Mouse (Mus musculus) left cerebral cortex, adult 9 months (tissue): Measurements from ENCODE around the gene Traf4.

Source experiments
- DNase-seq, 2 experiments: peaks; one replicate each; pipeline ENCODE4 v3.0.0; 2022; ENCODE audit warnings: low spot score in 2 of 2

The Traf4 gene

DNA sequence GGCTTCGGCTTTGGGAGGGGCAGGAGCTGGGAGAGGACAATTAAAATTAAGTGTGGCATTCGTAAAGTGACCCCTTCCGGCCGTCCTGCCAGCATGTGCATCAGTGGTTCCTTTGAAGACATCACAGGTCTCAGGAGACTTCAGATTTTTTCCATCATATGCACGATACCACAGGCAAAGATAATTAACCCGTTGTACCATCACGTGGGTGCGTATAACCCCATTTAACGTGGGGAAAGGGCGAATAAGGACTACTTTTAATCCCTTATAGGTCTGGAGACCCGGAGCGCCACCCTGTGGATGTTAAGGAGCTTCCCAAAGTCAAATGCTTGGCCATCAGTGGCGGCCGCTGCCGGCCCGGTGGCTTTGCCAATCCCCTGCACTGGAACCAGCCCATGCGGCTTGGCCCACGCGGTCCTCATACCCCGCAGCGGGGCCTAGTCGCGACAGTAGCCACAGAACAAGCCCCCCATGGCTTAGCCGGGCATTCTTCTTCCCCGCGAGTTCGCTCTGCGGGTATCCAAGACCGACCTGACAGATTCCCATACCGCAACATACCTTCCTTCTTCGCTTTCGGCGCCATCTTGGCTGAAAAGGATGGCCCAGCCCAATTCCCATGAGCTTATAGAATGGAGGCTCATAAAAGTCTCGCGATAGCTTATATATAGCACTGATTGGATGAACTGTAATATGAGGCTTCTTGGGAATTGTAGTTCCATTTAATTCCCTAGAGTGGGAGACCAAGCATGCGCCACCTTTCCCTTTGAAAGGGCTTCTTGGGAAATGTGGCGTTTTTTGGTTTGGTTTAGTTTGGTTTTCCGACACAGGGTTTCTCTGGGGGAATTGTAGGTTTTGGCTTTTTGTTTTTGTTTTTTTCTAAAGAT is 17.8 kb upstream of the Traf4 start, which contains the start of gene Rpl23a:
TSS of gene Rpl23a (minus strand) at position 624 of the 884 bp plus-strand sequence.
- DNase-seq = peak; percentile 88 to 93

GRCm38 (mm10) chr11:78182450-78182849 is 17.1 kb upstream of the Traf4 start:
- no peak for DNase-seq

GRCm38 (mm10) chr11:78181830-78182357 is 16.5 kb upstream of the Traf4 start:
- DNase-seq = no peak

GRCm38 (mm10) chr11:78180081-78180761 is 14.8 kb upstream of the Traf4 start:
- no peak for DNase-seq

DNA sequence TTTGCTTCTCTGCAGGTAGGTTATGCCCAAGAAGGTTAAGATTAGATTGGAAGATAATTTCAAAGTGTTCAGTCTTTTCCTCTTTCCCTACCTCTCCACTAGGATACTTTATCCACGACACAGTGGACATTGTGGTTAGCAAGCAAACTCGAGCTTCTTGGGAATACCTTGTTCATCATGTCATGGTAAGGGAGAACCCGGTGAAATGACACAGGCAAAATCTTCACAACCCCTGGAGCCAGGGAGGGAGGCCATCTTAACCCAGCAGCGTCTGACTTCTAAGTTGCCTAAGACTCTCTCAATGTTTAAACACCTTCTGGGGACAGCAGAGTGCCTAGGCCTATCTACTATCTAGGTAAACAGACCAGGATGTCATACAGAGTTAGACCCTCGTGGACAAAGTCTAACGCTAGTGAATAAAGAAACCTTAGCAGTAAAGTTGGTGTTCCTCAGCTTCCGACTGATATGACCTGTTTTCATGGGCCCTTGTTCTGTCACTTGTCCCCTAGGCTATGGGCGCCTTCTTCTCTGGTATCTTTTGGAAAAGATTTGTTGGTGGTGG is 14.1 kb upstream of the Traf4 start:
- DNase-seq = no peak

DNA sequence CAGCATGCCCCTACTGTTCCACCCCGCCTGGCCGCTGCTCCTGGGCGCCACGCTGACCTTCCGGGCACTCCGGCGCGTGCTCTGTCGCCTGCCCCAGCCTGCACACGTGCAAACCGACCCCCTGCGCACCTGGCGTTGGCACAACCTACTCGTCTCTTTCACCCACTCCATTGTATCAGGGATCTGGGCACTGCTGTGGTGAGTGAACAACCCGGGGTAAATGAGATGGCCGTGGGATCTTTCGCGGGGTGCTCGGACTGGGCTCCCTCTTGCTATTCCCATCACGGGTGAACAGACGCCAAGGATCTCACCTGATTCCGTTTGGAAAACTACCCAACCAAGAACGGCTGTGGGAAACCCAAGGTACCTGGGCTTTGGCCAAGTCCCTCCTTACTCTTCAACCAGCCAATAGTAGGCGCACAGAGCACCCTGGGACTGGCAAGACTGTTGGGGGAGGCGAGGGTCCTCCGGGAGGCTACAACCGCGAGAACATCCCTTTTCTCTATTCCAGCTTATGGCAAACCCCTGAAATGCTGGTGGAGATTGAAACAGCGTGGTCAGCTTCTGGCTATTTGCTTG is 13.6 kb upstream of the Traf4 start:
- DNase-seq = peak in 1 of 2 experiments; percentile 53

- DNase-seq = peak; percentile 81 to 95
Observed at GRCm38 (mm10) chr11:78177903-78178858, 12.8 kb upstream of the Traf4 start.

DNA sequence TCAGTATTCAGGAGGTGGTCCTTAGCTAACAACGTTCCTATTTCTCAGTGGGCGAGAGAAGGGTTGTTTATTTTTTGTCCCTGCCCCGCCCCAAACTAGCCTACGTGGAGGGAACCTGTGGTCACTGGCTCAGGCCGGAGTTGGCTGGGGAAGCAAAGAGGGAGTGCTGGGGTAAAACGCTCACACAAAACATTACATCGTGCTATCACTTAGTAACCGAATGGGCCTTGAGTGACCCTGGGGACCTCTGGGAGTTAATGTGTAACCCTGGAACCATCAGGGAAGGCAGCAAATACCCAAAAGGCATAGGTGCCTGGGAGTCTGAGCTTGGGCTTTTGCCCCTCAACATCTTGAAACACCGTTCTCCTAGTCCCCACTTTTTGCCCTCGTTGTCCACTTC is 12.0 kb upstream of the Traf4 start:
- DNase-seq = no peak

DNA sequence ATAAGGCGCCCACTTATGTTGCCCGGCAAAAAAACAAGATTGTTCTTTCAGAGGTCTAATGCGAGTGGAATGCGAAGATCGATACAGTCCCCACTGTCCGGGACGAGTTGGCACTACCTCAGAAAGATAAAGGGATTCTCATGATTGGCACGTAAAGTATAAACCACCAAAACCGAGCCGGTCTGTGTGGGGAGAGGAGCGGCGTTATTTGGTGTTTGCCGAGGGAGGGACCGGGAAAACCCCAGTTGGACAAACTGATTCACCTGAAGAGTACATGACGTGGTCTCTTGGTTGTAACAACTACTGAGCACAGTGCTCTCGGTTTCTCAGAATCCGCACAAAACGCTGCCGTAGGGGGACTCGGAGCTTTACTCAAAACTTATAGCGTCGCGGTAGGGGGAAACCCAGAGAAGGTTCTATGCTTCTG is 11.5 kb upstream of the Traf4 start:
- no peak for DNase-seq

DNA sequence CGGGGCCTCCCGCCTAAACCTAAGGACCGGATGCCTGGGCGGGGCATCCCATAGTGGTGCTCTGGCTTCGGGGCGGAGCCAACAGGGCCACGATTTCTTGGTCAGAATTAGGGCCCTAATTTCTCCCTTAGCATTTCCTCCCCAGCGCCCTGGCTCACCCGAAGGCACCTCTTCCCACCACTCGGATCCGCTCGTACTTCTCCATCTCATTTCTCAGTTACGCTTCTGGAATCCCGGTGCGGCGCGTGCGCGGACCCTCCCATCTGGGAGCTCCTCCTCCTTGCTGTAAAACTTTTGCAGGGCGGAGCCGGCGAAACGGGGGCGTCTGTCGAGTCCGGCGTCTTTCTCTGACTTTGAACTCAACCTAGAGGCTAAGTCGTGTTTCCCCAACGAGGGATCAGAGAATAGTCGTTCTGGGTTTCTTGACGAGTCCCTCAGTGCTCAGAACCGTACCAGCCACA is 11.0 kb upstream of the Traf4 start, which contains the start of the genes Nek8 and Tlcd1:
TSS of gene Nek8 (minus strand) at position 274 of the 461 bp plus-strand sequence.
TSS of gene Tlcd1 (plus strand) at position 310 of the 461 bp plus-strand sequence.
- DNase-seq = peak in 1 of 2 experiments; percentile 78

- no peak for DNase-seq
Observed at GRCm38 (mm10) chr11:78175771-78176401, 10.5 kb upstream of the Traf4 start.

DNA sequence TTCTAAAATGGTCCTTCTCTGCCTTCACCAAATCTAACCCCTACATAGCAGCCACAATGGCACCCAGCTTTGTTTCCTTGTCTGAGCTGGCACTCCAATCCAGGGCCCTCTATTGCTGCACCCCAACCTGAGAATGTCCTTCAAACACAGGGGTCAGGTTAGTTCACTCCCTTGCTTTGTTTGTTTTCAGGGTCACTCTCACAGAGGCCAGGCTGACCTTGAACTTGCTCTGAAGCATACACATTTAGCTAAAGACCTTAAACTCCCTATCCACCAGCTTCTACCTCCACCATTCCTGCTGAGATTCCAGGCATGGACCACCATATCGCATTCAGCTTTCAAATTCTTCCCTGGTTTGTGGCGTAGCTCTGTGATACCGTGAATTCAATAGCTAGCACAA is 9.1 kb upstream of the Traf4 start:
- no peak for DNase-seq

GRCm38 (mm10) chr11:78172748-78173383 is 7.5 kb upstream of the Traf4 start:
- no peak for DNase-seq

GRCm38 (mm10) chr11:78172034-78172747 is 6.8 kb upstream of the Traf4 start:
- DNase-seq = no peak

- no peak for DNase-seq
Observed at GRCm38 (mm10) chr11:78171328-78171727, 5.9 kb upstream of the Traf4 start.

- DNase-seq = no peak
Observed at GRCm38 (mm10) chr11:78170306-78170705, 4.9 kb upstream of the Traf4 start.

DNA sequence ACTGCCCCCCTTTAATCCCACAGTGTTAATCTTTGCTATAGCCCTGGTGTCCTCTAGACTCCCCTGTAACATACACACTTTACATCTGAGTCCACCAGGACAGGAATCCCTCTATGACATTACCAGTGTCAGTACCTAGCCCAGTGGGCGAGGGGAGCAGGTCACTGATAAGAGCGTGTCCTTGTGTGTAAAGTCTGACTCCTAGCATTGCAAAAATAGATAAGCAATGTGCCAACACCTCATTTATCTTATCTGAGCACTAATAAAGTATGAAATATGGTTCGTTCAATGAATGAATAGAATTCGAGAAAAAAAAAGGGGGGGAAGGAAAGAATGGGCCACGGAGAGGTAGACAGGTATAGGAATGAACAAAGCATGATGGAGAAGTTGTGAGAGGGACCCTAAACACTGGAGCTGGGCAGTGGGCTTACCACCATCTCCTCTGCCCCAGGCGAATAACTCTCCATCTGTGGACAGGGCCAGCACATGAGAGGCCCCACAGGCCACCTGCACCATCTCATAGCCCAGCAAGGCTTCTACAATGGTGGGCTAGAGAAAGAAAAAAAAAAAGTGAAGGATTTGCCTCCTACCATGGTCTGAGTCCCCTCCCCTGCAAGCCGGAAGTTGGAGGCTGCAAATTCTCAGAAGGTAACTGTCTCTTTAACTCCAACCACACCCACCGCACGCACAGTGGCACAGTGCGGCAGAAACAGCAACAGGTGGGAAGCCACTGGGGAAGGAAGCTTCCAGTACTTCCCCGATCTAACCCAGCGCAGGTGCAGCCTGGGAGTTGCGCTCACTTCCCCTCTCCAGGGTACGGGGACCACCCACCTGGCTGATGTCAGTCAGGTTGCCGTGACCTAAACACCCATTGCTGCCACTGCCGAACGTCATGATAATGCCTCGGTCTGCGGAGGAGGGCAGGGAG is 3.4 kb upstream of the Traf4 start:
- no peak for DNase-seq
